20 mouse cellular contexts compared by ENCODE assay signal in the genomic region with DNA sequence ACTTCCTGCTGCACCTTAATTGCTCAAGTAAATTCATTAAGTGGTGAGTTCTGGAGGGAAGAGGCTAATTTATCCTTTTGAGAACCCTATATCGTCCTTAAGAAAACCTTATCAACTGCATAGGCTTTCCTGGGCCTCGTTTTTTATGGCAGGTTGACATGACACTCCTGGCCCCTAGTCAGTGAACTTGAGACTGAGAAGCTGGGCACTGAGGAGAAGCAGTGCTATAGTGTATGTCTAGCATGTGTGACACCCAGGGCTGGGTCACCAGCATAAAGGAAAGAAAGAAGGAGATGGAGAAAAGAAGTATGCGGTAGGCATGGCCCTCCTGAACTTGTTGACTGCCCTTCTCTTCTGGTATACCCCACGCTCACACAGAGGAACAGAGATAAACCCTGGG. TPM values are rescaled to one million over a fixed set of nuclear protein-coding genes. Genes with fewer than 3 reads are reported as not detected.
DNase-seq lines count a peak whose midpoint lies in the region; ATAC-seq and TF ChIP-seq lines count a peak whose summit lies in the region.
"Had no signal": no experiment of that assay in that cellular context is flagged by ENCODE, and none has a peak within 500 bp of the region (broad histone marks: within the 10 kb centered on the region; RNA-seq: fewer than 3 reads in every experiment).

No protein-coding gene starts in this region.

- WGBS in intestine, embryonic 16.5 days = 57% methylated on average over 4 of the region's 4 CpGs

- peaks cover 2% of the 10 kb centered on the region for H3K4me1 ChIP-seq in testis, adult 2 months (ENCODE audit: control insufficient read depth, insufficient read depth, low read length)
- H3K4me1 ChIP-seq in intestine, embryonic 16.5 days (ENCODE audit: control insufficient read depth, insufficient read depth, low read length) = no peaks in the 10 kb centered on the region
- H3K4me1 ChIP-seq: embryonic facial prominence, embryonic 13.5 days; embryonic facial prominence, embryonic 15.5 days; forebrain, embryonic 13.5 days; forebrain, embryonic 15.5 days had no signal

- no peaks in the 10 kb centered on the region for H3K27me3 ChIP-seq in testis, adult 2 months (ENCODE audit: control insufficient read depth, insufficient read depth, low read length)
- H3K27me3 ChIP-seq in intestine, embryonic 16.5 days (replicated peaks; ENCODE audit: control insufficient read depth, insufficient read depth, low read length) = no peaks in the 10 kb centered on the region
- H3K27me3 ChIP-seq: embryonic facial prominence, embryonic 15.5 days; forebrain, embryonic 13.5 days; forebrain, embryonic 15.5 days had no signal

- no peak for DNase-seq in testis, postnatal 10 days (ENCODE audit: low spot score)
- no peak for DNase-seq in cerebellum, postnatal 36 days
- DNase-seq in lung, postnatal 25 days (ENCODE audit: low spot score) = no peak
- DNase-seq: cerebellum, adult 11-12 months; cerebellum, adult 2 months; cerebellum, adult 9-10 months; cerebellum, postnatal 10 days; cerebellum, postnatal 25 days; embryo, embryonic 11 days; forebrain, postnatal 0 days had no signal

- H3K9me3 ChIP-seq in intestine, embryonic 16.5 days (ENCODE audit: control insufficient read depth, low read length) = no peaks in the 10 kb centered on the region
- H3K9me3 ChIP-seq: embryonic facial prominence, embryonic 13.5 days; embryonic facial prominence, embryonic 15.5 days; forebrain, embryonic 13.5 days; forebrain, embryonic 15.5 days had no signal

- no peak for TF ChIP-seq CTCF in testis, adult 2 months (IDR thresholded peaks at IDR 0.05; ENCODE audit: control insufficient read depth, insufficient read depth, insufficient replicate concordance, low read depth, low read length)

- no peak overlapping the region for H3K4me3 ChIP-seq in testis, adult 2 months (ENCODE audit: control insufficient read depth, low read depth, low read length)
- no peak overlapping the region for H3K4me3 ChIP-seq in intestine, embryonic 16.5 days (ENCODE audit: low read length)
- H3K4me3 ChIP-seq: embryonic facial prominence, embryonic 13.5 days; embryonic facial prominence, embryonic 15.5 days; forebrain, embryonic 13.5 days; forebrain, embryonic 15.5 days had no signal

- H3K4me2 ChIP-seq in intestine, embryonic 16.5 days (ENCODE audit: low read depth, low read length) = no peak overlapping the region
- H3K4me2 ChIP-seq: embryonic facial prominence, embryonic 13.5 days; embryonic facial prominence, embryonic 15.5 days; forebrain, embryonic 13.5 days; forebrain, embryonic 15.5 days had no signal

- ATAC-seq in erythroblast, adult 5-6 weeks (replicated peaks; ENCODE audit: low FRiP score, poor library complexity, severe bottlenecking) = 0 out of 2 replicates have a peak, but pooled peaks have one; percentile 17
- peak; percentile 88 for ATAC-seq in intestine, embryonic 16.5 days
- ATAC-seq: activated CD4-positive, CD25-positive, alpha-beta regulatory T cell, adult 4 months; forebrain, embryonic 13.5 days; forebrain, embryonic 15.5 days; forebrain, postnatal 0 days; Patski had no signal

- H3K27ac ChIP-seq in testis, adult 2 months (ENCODE audit: control insufficient read depth, insufficient read depth, low read depth, low read length) = peak overlapping the region; percentile 72
- H3K27ac ChIP-seq in intestine, embryonic 16.5 days (ENCODE audit: low read length) = no peak overlapping the region
- H3K27ac ChIP-seq: embryonic facial prominence, embryonic 13.5 days; embryonic facial prominence, embryonic 15.5 days; forebrain, embryonic 13.5 days; forebrain, embryonic 15.5 days had no signal

- H3K36me3 ChIP-seq in testis, adult 2 months (ENCODE audit: control insufficient read depth, insufficient read depth, low read length) = no peaks in the 10 kb centered on the region
- H3K36me3 ChIP-seq in intestine, embryonic 16.5 days (ENCODE audit: control insufficient read depth, insufficient read depth, low read length) = no peaks in the 10 kb centered on the region
- H3K36me3 ChIP-seq: embryonic facial prominence, embryonic 13.5 days; embryonic facial prominence, embryonic 15.5 days; forebrain, embryonic 15.5 days had no signal

- no peak overlapping the region for H3K9ac ChIP-seq in intestine, embryonic 16.5 days (ENCODE audit: low read depth, low read length)
- H3K9ac ChIP-seq: embryonic facial prominence, embryonic 13.5 days; embryonic facial prominence, embryonic 15.5 days; forebrain, embryonic 13.5 days; forebrain, embryonic 15.5 days; forebrain, postnatal 0 days had no signal

- no peak for TF ChIP-seq POLR2A in testis, adult 2 months (IDR thresholded peaks at IDR 0.05; ENCODE audit: control insufficient read depth, low read depth, low read length)

RNA-seq across cellular contexts. Expression of a gene that starts 23.3 kb away (rescaled TPM):
- polyA plus RNA-seq in testis, adult 2 months (2012; rRNA removed) = 13.9 and 15.9 TPM in 2 replicates
- 13.6 and 25.0 TPM in 2 replicates for total RNA-seq in erythroblast, adult 5-6 weeks (2015; ENCODE audit: low replicate concordance)
- total RNA-seq in erythroblast, adult 5-6 weeks (2017; ENCODE audit: low replicate concordance) = 9.7 and 10.0 TPM in 2 replicates
- polyA plus RNA-seq in intestine, embryonic 16.5 days (2015; fragmentation: Nextera tagmentation; extraction: Ambion mirVana) = 9.2 and 9.9 TPM in 2 replicates

RNA-seq across cellular contexts. Expression of a gene that starts 27.8 kb away (rescaled TPM):
- polyA plus RNA-seq in testis, adult 2 months (2012; rRNA removed) = 12.6 and 17.4 TPM in 2 replicates
- not detected in 2 replicates for total RNA-seq in erythroblast, adult 5-6 weeks (2015; ENCODE audit: low replicate concordance)
- not detected in 2 replicates for total RNA-seq in erythroblast, adult 5-6 weeks (2017; ENCODE audit: low replicate concordance)
- 80.9 and 90.7 TPM in 2 replicates for polyA plus RNA-seq in intestine, embryonic 16.5 days (2015; fragmentation: Nextera tagmentation; extraction: Ambion mirVana)
- total RNA-seq: common myeloid progenitor, adult 5-6 weeks had no signal
- polyA plus RNA-seq: activated CD4-positive, CD25-positive, alpha-beta regulatory T cell, adult 4 months had no signal
